16 mouse cellular contexts compared by ENCODE assay signal in genomic region chr9:120319099-120319498, GRCm38 (mm10). TPM values are rescaled to one million over a fixed set of nuclear protein-coding genes. Genes with fewer than 3 reads are reported as not detected.
"Had no signal": no experiment of that assay in that cellular context is flagged by ENCODE, and none has a peak within 500 bp of the region (broad histone marks: within the 10 kb centered on the region; RNA-seq: fewer than 3 reads in every experiment).

No protein-coding gene starts in this region.

- H3K9me3 ChIP-seq: limb, embryonic 15.5 days; liver, embryonic 12.5 days; midbrain, embryonic 10.5 days had no signal

- H3K4me2 ChIP-seq: limb, embryonic 15.5 days; liver, embryonic 12.5 days; lung, embryonic 14.5 days had no signal

- ATAC-seq: inflammation-experienced regulatory T-cells, adult 6 months; intestine, postnatal 0 days; liver, embryonic 12.5 days; midbrain, embryonic 16.5 days had no signal

- H3K27me3 ChIP-seq: limb, embryonic 15.5 days; liver, embryonic 12.5 days had no signal

- H3K9ac ChIP-seq: limb, embryonic 15.5 days; liver, embryonic 12.5 days; lung, embryonic 14.5 days had no signal

- H3K27ac ChIP-seq: kidney, postnatal 0 days; layer of hippocampus, adult 2 months; limb, embryonic 15.5 days; liver, embryonic 12.5 days; midbrain, embryonic 10.5 days had no signal

- H3K4me3 ChIP-seq: layer of hippocampus, adult 2 months; limb, embryonic 15.5 days; liver, embryonic 12.5 days; midbrain, embryonic 10.5 days had no signal

- DNase-seq: kidney, adult 8-10 months; kidney, postnatal 36 days; lung, embryonic 14.5 days; lung, postnatal 10 days; lung, postnatal 4 days; thymus, adult 18-20 months; thymus, postnatal 14 days had no signal

- H3K4me1 ChIP-seq: limb, embryonic 15.5 days; liver, embryonic 12.5 days; midbrain, embryonic 10.5 days had no signal

- H3K36me3 ChIP-seq: limb, embryonic 15.5 days; liver, embryonic 12.5 days; midbrain, embryonic 10.5 days had no signal

RNA-seq across cellular contexts. Expression of gene Myrip, which starts 17.8 kb away (rescaled TPM):
- total RNA-seq: megakaryocyte, adult 5-6 weeks had no signal
- polyA plus RNA-seq: inflammation-experienced regulatory T-cells, adult 6 months had no signal
